Mouse (Mus musculus) B cell, adult (primary cell): Measurements from ENCODE around the gene Ska2. TPM values are rescaled to one million over a fixed set of nuclear protein-coding genes. Genes with fewer than 3 reads are reported as not detected.

Experiments used
- total RNA-seq: library from RNA; stranded (reverse); gene quantifications from 4 replicates; pipeline ENCODE4 v1.2.4, GENCODE M21; 2023; ENCODE audit not compliant: inconsistent age

The Ska2 gene
- total RNA-seq: 4.6 to 9.2 TPM (median 7.5 TPM) in 4 replicates

GRCm38 (mm10) chr11:87108755-87109518, at the start of gene Ska2:
Gene Ska2, plus strand, starts transcription at chr11:87109234.

GRCm38 (mm10) chr11:87073866-87074440, 35.1 kb upstream of the Ska2 start, which contains the start of gene Gdpd1:
Gene Gdpd1, minus strand, starts transcription at chr11:87074062.

GRCm38 (mm10) chr11:87086290-87086984, 22.6 kb upstream of the Ska2 start, which contains the start of gene Smg8:
Gene Smg8, minus strand, starts transcription at chr11:87086774.

GRCm38 (mm10) chr11:87108409-87108754, 652 bp upstream of the Ska2 start, which contains the start of gene Prr11:
Gene Prr11, minus strand, starts transcription at chr11:87108708.

GRCm38 (mm10) chr11:87126824-87127816, 18.1 kb downstream of the Ska2 start, which contains the start of gene Trim37:
Gene Trim37, plus strand, starts transcription at chr11:87127077.

Other genes starting within 250 kb of the Ska2 start
- 3.8 to 6.0 TPM (median 5.4 TPM) in 4 replicates for gene Ypel2, start 115.5 kb upstream of the Ska2 start, total RNA-seq
- gene Gdpd1, start 35.2 kb upstream of the Ska2 start, total RNA-seq: 0.22 to 0.42 TPM (median 0.22 TPM) in 3 of 4 replicates, not detected in the other
- 23.1 to 29.1 TPM (median 26.1 TPM) in 4 replicates for gene Smg8, start 22.5 kb upstream of the Ska2 start, total RNA-seq
- gene Prr11, start 526 bp upstream of the Ska2 start, total RNA-seq: 1.3 to 1.7 TPM (median 1.3 TPM) in 4 replicates
- gene Trim37, start 17.8 kb downstream of the Ska2 start, total RNA-seq: 6.7 to 12.1 TPM (median 10.2 TPM) in 4 replicates
- gene Ppm1e, start 249.8 kb downstream of the Ska2 start, total RNA-seq: 7.0 to 8.9 TPM (median 7.8 TPM) in 4 replicates